Mouse (Mus musculus) midbrain, postnatal 0 days (tissue): ENCODE measurements around the gene Hsd17b13. TPM values are rescaled to one million over a fixed set of nuclear protein-coding genes. Genes with fewer than 3 reads are reported as not detected.
A peak's percentile ranks its signal among the peaks of the same experiment; 100 is the strongest.

Source experiments
- ATAC-seq: fragments of 200-750 bp; cut with Nextera tagmentation; 2 replicates; pipeline ENCODE4 v1.8.0; 2017; ENCODE audit warnings: moderate number of reproducible peaks, mild to moderate bottlenecking, moderate TSS enrichment, moderate library complexity; ENCODE audit not compliant: low FRiP score
- DNase-seq: peaks from one replicate; pipeline ENCODE4 v3.0.0-alpha.2; 2015; ENCODE audit warnings: low spot score
- H3K27ac ChIP-seq: fragments of 300-500 bp; sonication (generic); 2 replicates; pipeline ENCODE4 v1.5.1; 2014; ENCODE audit warnings: low read depth, mild to moderate bottlenecking, low read length, mixed read lengths
- H3K27me3 ChIP-seq: fragments of 300-500 bp; sonication (generic); 2 replicates; pipeline ENCODE4 v1.6.1; 2014; ENCODE audit warnings: low read length, control low read depth, mixed read lengths; ENCODE audit not compliant: insufficient read depth
- H3K36me3 ChIP-seq: fragments of 300-500 bp; sonication (generic); 2 replicates; pipeline ENCODE4 v1.6.1; 2014; ENCODE audit warnings: low read length, control low read depth, mixed read lengths; ENCODE audit not compliant: insufficient read depth
- H3K4me1 ChIP-seq: fragments of 300-500 bp; sonication (generic); 2 replicates; pipeline ENCODE4 v1.6.1; 2014; ENCODE audit warnings: mild to moderate bottlenecking, control low read depth, antibody characterized with exemption, low read length, mixed read lengths; ENCODE audit not compliant: insufficient read depth
- H3K4me2 ChIP-seq: fragments of 300-500 bp; sonication (generic); 2 replicates; pipeline ENCODE4 v1.6.1; 2014; ENCODE audit warnings: low read depth, mild to moderate bottlenecking, low read length, mixed read lengths; ENCODE audit not compliant: poor library complexity, severe bottlenecking
- H3K4me3 ChIP-seq: fragments of 300-500 bp; sonication (generic); 2 replicates; pipeline ENCODE4 v1.5.1; 2014; ENCODE audit warnings: low read depth, mild to moderate bottlenecking, low read length, moderate library complexity
- H3K9ac ChIP-seq: fragments of 300-500 bp; sonication (generic); replicated peaks from 2 replicates; pipeline ENCODE4 v1.6.1; 2014; ENCODE audit warnings: mild to moderate bottlenecking, low read length, moderate library complexity, mixed read lengths; ENCODE audit not compliant: poor library complexity, severe bottlenecking
- H3K9me3 ChIP-seq: fragments of 300-500 bp; sonication (generic); 2 replicates; pipeline ENCODE4 v1.6.1; 2016; ENCODE audit warnings: low read length, control low read depth
- CTCF ChIP-seq: IDR thresholded peaks from 2 replicates; pipeline ENCODE4 v1.5.1; 2016; ENCODE audit warnings: antibody characterized with exemption, mild to moderate bottlenecking
- WGBS: fragments of 180-500 bp; shearing (Covaris S2); extraction: QIAGEN DNeasy Blood & Tissue Kit; methylation state at CpG from one replicate; pipeline ENCODE4 v1.1.7; 2014; 5-methylcytosine and 5-hydroxymethylcytosine counted together
- polyA plus RNA-seq: library from polyadenylated mRNA; unstranded; fragments of >200 nt; fragmentation: Nextera tagmentation; extraction: Ambion mirVana; gene quantifications from 2 replicates; pipeline ENCODE4 v1.2.1, GENCODE M21; 2015
- total RNA-seq: library from RNA; depleted of rRNA; stranded (reverse); fragments of >200 nt; gene quantifications from 2 replicates; pipeline ENCODE4 v1.2.3, GENCODE M21; 2014

Hsd17b13 gene
- total and polyA plus RNA-seq, 2 experiments from 2014 or later = 0.27 TPM; not detected in 1

- Histone ChIP-seq H3K27ac (no peak overlapping the region), H3K4me3 (no peak overlapping the region), H3K9ac (no peak overlapping the region), H3K9me3 (no peaks in the 10 kb centered on the region), H3K36me3 (no peaks in the 10 kb centered on the region), H3K4me2 (no peak overlapping the region), H3K27me3 (no peaks in the 10 kb centered on the region), H3K4me1 (no peaks in the 10 kb centered on the region)
- ATAC-seq (no peak), DNase-seq (no peak)
- WGBS = 91% methylated on average over 4 of the region's 4 CpGs
- TF ChIP-seq CTCF = no peak
These were observed 17.5 kb upstream of the Hsd17b13 start for GRCm38 (mm10) chr5:103994669-103995068.

GRCm38 (mm10) chr5:103993601-103994000, 16.4 kb upstream of the Hsd17b13 start:
- no peaks in the 10 kb centered on the region for H3K4me1 ChIP-seq
- H3K27me3 ChIP-seq = no peaks in the 10 kb centered on the region
- DNase-seq = no peak
- WGBS = 79% methylated on average over 1 of the region's 1 CpGs
- no peaks in the 10 kb centered on the region for H3K36me3 ChIP-seq
- H3K27ac ChIP-seq = no peak overlapping the region
- TF ChIP-seq CTCF = peak; percentile 33; the same call in 1 of the 2 replicates
- H3K4me2 ChIP-seq = no peak overlapping the region
- no peak overlapping the region for H3K9ac ChIP-seq
- no peak overlapping the region for H3K4me3 ChIP-seq
- no peaks in the 10 kb centered on the region for H3K9me3 ChIP-seq
- ATAC-seq = no peak

- H3K36me3 ChIP-seq = no peaks in the 10 kb centered on the region
- no peak for ATAC-seq
- no peaks in the 10 kb centered on the region for H3K9me3 ChIP-seq
These were observed 15.6 kb upstream of the Hsd17b13 start for GRCm38 (mm10) chr5:103992831-103993230.

GRCm38 (mm10) chr5:103980705-103981560, 3.7 kb upstream of the Hsd17b13 start:
- DNase-seq = no peak
- Histone ChIP-seq H3K4me1 (no peaks in the 10 kb centered on the region), H3K36me3 (no peaks in the 10 kb centered on the region), H3K9ac (no peak overlapping the region), H3K27me3 (no peaks in the 10 kb centered on the region), H3K9me3 (no peaks in the 10 kb centered on the region), H3K4me3 (no peak overlapping the region), H3K4me2 (no peak overlapping the region), H3K27ac (no peak overlapping the region)
- TF ChIP-seq CTCF = no peak
- WGBS = 89% methylated on average over 9 of the region's 9 CpGs
- ATAC-seq = no peak

More at GRCm38 (mm10) chr5:103992831-103993230, 15.6 kb upstream of the Hsd17b13 start:
- H3K4me2 ChIP-seq = no peak overlapping the region
- TF ChIP-seq CTCF = no peak
- H3K4me3 ChIP-seq = no peak overlapping the region
- no peak overlapping the region for H3K9ac ChIP-seq
- WGBS = 89% methylated on average over 9 of the region's 9 CpGs
- no peak for DNase-seq
- H3K27ac ChIP-seq = no peak overlapping the region
- H3K4me1 ChIP-seq = no peaks in the 10 kb centered on the region
- H3K27me3 ChIP-seq = no peaks in the 10 kb centered on the region

GRCm38 (mm10) chr5:103977907-103978570, 829 bp upstream of the Hsd17b13 start:
- 94% methylated on average over 7 of the region's 7 CpGs for WGBS
- Histone ChIP-seq H3K4me3 (no peak overlapping the region), H3K36me3 (no peaks in the 10 kb centered on the region), H3K4me1 (no peaks in the 10 kb centered on the region), H3K9me3 (no peaks in the 10 kb centered on the region), H3K9ac (no peak overlapping the region), H3K4me2 (no peak overlapping the region), H3K27ac (no peak overlapping the region), H3K27me3 (no peaks in the 10 kb centered on the region)
- TF ChIP-seq CTCF = no peak
- ATAC-seq = no peak
- no peak for DNase-seq

- no peak overlapping the region for H3K4me2 ChIP-seq
- no peak overlapping the region for H3K4me3 ChIP-seq
- H3K36me3 ChIP-seq = no peaks in the 10 kb centered on the region
- 86% methylated on average over 7 of the region's 7 CpGs for WGBS
- H3K9me3 ChIP-seq = no peaks in the 10 kb centered on the region
- no peak overlapping the region for H3K27ac ChIP-seq
- ATAC-seq = no peak
- H3K27me3 ChIP-seq = no peaks in the 10 kb centered on the region
- no peaks in the 10 kb centered on the region for H3K4me1 ChIP-seq
- H3K9ac ChIP-seq = no peak overlapping the region
- DNase-seq = no peak
- TF ChIP-seq CTCF = no peak
These were observed 1.5 kb downstream of the Hsd17b13 start for GRCm38 (mm10) chr5:103975736-103976135.
